Mouse (Mus musculus) intestine, postnatal 0 days (tissue): ENCODE data around the gene Med26. TPM values are rescaled to one million over a fixed set of nuclear protein-coding genes. Genes with fewer than 3 reads are reported as not detected.

ENCODE experiments used
- ATAC-seq: fragments of 200-750 bp; cut with Nextera tagmentation; 2 replicates; pipeline ENCODE4 v1.8.0; 2017; ENCODE audit warnings: mild to moderate bottlenecking, moderate TSS enrichment, moderate library complexity
- H3K27ac ChIP-seq: fragments of 300-500 bp; sonication (generic); 2 replicates; pipeline ENCODE4 v1.5.1; 2014; ENCODE audit warnings: mild to moderate bottlenecking, low read depth, low read length, moderate library complexity
- H3K27me3 ChIP-seq: fragments of 300-500 bp; sonication (generic); replicated peaks from 2 replicates; pipeline ENCODE4 v1.6.1; 2014; ENCODE audit warnings: low read length, mixed read lengths; ENCODE audit not compliant: control insufficient read depth, insufficient read depth
- H3K36me3 ChIP-seq: fragments of 300-500 bp; sonication (generic); 2 replicates; pipeline ENCODE4 v1.6.1; 2014; ENCODE audit warnings: mild to moderate bottlenecking, moderate library complexity; ENCODE audit not compliant: control insufficient read depth, insufficient read depth
- H3K4me1 ChIP-seq: fragments of 300-500 bp; sonication (generic); replicated peaks from 2 replicates; pipeline ENCODE4 v1.6.1; 2014; ENCODE audit warnings: antibody characterized with exemption, low read length, mixed read lengths; ENCODE audit not compliant: control insufficient read depth, insufficient read depth
- H3K4me2 ChIP-seq: fragments of 300-500 bp; sonication (generic); replicated peaks from 2 replicates; pipeline ENCODE4 v1.6.1; 2014; ENCODE audit warnings: low read depth, mild to moderate bottlenecking, moderate library complexity
- H3K4me3 ChIP-seq: fragments of 300-500 bp; sonication (generic); 2 replicates; pipeline ENCODE4 v1.5.1; 2014; ENCODE audit warnings: low read depth, low read length
- H3K9ac ChIP-seq: fragments of 300-500 bp; sonication (generic); 2 replicates; pipeline ENCODE4 v1.6.1; 2014; ENCODE audit warnings: mild to moderate bottlenecking, low read depth, low read length
- H3K9me3 ChIP-seq: fragments of 300-500 bp; sonication (generic); 2 replicates; pipeline ENCODE4 v1.6.1; 2016; ENCODE audit warnings: mixed run types; ENCODE audit not compliant: control insufficient read depth
- CTCF ChIP-seq: sonication (generic); IDR thresholded peaks from 2 replicates; pipeline ENCODE4 v1.5.1; 2016; ENCODE audit warnings: low read depth, mild to moderate bottlenecking, control low read depth, antibody characterized with exemption, moderate library complexity
- WGBS: fragments of 180-500 bp; shearing (Covaris S2); extraction: QIAGEN DNeasy Blood & Tissue Kit; methylation state at CpG from one replicate; pipeline ENCODE4 v1.1.7; 2014; 5-methylcytosine and 5-hydroxymethylcytosine counted together
- microRNA-seq: library from miRNA; unstranded; fragments of <30 nt; microRNA quantifications from one replicate; pipeline ENCODE4, GENCODE M21; 2016
- polyA plus RNA-seq: library from polyadenylated mRNA; unstranded; fragments of >200 nt; fragmentation: Nextera tagmentation; extraction: Ambion mirVana; gene quantifications from 2 replicates; pipeline ENCODE4 v1.2.1, GENCODE M21; 2015

Med26 gene
- polyA plus RNA-seq, 1 experiment from 2014 or later = 6.4 TPM

DNA sequence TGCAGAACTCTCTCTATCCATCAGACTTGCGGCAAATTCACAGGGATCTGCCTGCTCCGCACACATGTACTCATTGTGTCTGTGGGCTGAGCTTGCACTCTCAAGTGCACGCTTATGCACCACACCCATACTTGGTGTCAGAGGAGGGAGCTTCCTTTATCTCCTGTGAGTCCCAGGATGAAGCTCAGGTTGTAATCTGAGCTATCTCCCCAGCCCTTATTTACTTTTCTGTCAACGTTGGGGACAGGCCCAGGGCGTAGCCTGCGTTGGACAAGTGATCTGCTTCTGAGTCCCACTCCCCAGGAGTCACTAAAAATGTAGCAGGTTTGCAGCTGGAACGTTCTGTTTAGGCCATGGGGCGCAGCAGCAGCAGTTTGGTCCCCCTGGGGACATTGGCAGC, 96.6 kb downstream of the Med26 start:
- Histone ChIP-seq H3K4me2 (no peak overlapping the region), H3K4me3 (no peak overlapping the region), H3K9ac (no peak overlapping the region), H3K4me1 (no peaks in the 10 kb centered on the region), H3K9me3 (no peaks in the 10 kb centered on the region), H3K27ac (no peak overlapping the region), H3K36me3 (peaks cover 59% of the 10 kb centered on the region), H3K27me3 (no peaks in the 10 kb centered on the region)
- no peak for TF ChIP-seq CTCF
- ATAC-seq = no peak
- 58% methylated on average over 8 of the region's 8 CpGs for WGBS

DNA sequence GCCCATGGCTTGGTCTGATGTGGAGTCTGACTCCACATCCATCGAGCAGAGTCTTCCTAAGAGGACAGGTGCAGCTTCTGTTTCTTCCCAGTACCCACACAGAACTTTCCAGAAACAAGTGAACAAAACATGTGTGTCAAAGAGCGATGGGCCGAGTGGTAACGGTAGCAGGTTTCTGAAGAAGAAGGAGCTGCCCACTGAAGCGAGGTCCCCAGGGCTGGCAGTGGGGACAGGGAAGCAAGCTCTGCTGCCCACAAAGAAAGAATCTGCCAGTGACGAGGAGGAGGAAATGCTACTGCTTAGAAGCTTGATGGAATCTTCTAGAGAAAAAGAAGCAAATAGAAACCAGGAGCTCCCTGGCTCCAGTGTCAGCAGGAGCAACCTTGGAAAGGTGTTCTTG, 103.0 kb downstream of the Med26 start:
- WGBS = 93% methylated on average over 6 of the region's 6 CpGs
- TF ChIP-seq CTCF = no peak
- ATAC-seq = no peak
- peaks cover 3% of the 10 kb centered on the region; the same call in 1 of the 2 replicates for H3K4me1 ChIP-seq
- no peak overlapping the region for H3K4me2 ChIP-seq
- peaks cover 20% of the 10 kb centered on the region for H3K36me3 ChIP-seq
- H3K27me3 ChIP-seq = no peaks in the 10 kb centered on the region
- H3K9ac ChIP-seq = no peak overlapping the region
- H3K27ac ChIP-seq = no peak overlapping the region
- no peak overlapping the region for H3K4me3 ChIP-seq
- no peaks in the 10 kb centered on the region for H3K9me3 ChIP-seq

Small RNAs within 50 kb of the gene (microRNA-seq; reads per million reads assigned to microRNA genes)
- gene Gm28019 = not detected
- not detected for gene Mir7068

Other genes with a start within 250 kb of the Med26 start
- gene Gm10282, start 243.0 kb downstream of the Med26 start, polyA plus RNA-seq = 6.8 and 7.8 TPM in 2 replicates
- gene Klf2, start 229.2 kb downstream of the Med26 start, polyA plus RNA-seq = 8.9 and 11.1 TPM in 2 replicates
- 16.3 and 17.3 TPM in 2 replicates for gene Eps15l1, start 126.8 kb downstream of the Med26 start, polyA plus RNA-seq
- 0.46 and 0.55 TPM in 2 replicates for gene Calr3, start 104.4 kb downstream of the Med26 start, polyA plus RNA-seq
- gene 1700030K09Rik, start 104.4 kb downstream of the Med26 start, polyA plus RNA-seq = 3.6 and 3.8 TPM in 2 replicates
- 17.8 and 19.4 TPM in 2 replicates for gene Cherp, start 73.0 kb downstream of the Med26 start, polyA plus RNA-seq
- gene Slc35e1, start 55.7 kb downstream of the Med26 start, polyA plus RNA-seq = 18.1 and 21.8 TPM in 2 replicates
- 106 and 112 TPM in 2 replicates for gene Smim7, start 22.8 kb upstream of the Med26 start, polyA plus RNA-seq
- 6.0 and 7.0 TPM in 2 replicates for gene Tmem38a, start 23.8 kb upstream of the Med26 start, polyA plus RNA-seq
- 0.03 and 0.07 TPM in 2 replicates for gene Nwd1, start 98.4 kb upstream of the Med26 start, polyA plus RNA-seq
- 172 and 175 TPM in 2 replicates for gene Sin3b, start 175.0 kb upstream of the Med26 start, polyA plus RNA-seq
- 2.4 and 2.5 TPM in 2 replicates for gene F2rl3, start 213.6 kb upstream of the Med26 start, polyA plus RNA-seq